Mouse (Mus musculus) spleen, adult 2 months (tissue): ENCODE results near the gene Zdhhc17. TPM values are rescaled to one million over a fixed set of nuclear protein-coding genes. Genes with fewer than 3 reads are reported as not detected.

Experiments used
- DNase-seq, 2 experiments: peaks; one replicate each; pipeline versions ENCODE4 v3.0.0 to v3.0.0-alpha.2; 2012 to 2021; ENCODE audit warnings: low spot score in 2 of 2, low read depth in 1 of 2
- H3K27ac ChIP-seq: fragments of 200-500 bp; 2 replicates; pipeline ENCODE4 v1.5.1; 2012; ENCODE audit warnings: low read length, inconsistent platforms; ENCODE audit not compliant: insufficient read depth
- H3K27me3 ChIP-seq: fragments of 200-500 bp; 2 replicates; pipeline ENCODE4 v1.6.1; 2012; ENCODE audit warnings: mild to moderate bottlenecking, moderate library complexity, low read length, inconsistent platforms; ENCODE audit not compliant: control insufficient read depth, insufficient read depth
- H3K36me3 ChIP-seq: fragments of 200-500 bp; 2 replicates; pipeline ENCODE4 v1.6.1; 2012; ENCODE audit warnings: mild to moderate bottlenecking, low read length, inconsistent platforms; ENCODE audit not compliant: control insufficient read depth, insufficient read depth
- H3K4me1 ChIP-seq: fragments of 200-500 bp; 2 replicates; pipeline ENCODE4 v1.6.1; 2011; ENCODE audit warnings: inconsistent platforms; ENCODE audit not compliant: control insufficient read depth, insufficient read depth, insufficient read length
- H3K4me3 ChIP-seq: fragments of 200-500 bp; 2 replicates; pipeline ENCODE4 v1.5.1; 2011; ENCODE audit warnings: mild to moderate bottlenecking, inconsistent platforms; ENCODE audit not compliant: insufficient read depth, insufficient read length; ENCODE audit errors: extremely low read depth
- CTCF ChIP-seq: fragments of 200-500 bp; IDR thresholded peaks from 2 replicates; pipeline ENCODE4 v1.5.1; 2011; ENCODE audit warnings: mild to moderate bottlenecking, inconsistent platforms; ENCODE audit not compliant: insufficient read depth, insufficient read length, insufficient replicate concordance; ENCODE audit errors: extremely low read depth
- POLR2A ChIP-seq: fragments of 200-500 bp; IDR thresholded peaks from 2 replicates; pipeline ENCODE4 v1.6.1; 2011; ENCODE audit warnings: low read depth, low read length, inconsistent platforms
- WGBS: fragments of 180-500 bp; shearing (Covaris S2); methylation state at CpG from one replicate; pipeline ENCODE4 v1.1.7; 2018; 5-methylcytosine and 5-hydroxymethylcytosine counted together
- polyA plus RNA-seq: library from polyadenylated mRNA; depleted of rRNA; stranded (reverse); fragments of >200 nt; gene quantifications from 2 replicates; pipeline ENCODE4 v1.2.3, GENCODE M21; 2012

Zdhhc17 gene
- polyA plus RNA-seq, 1 experiment = 16.9 TPM

DNA sequence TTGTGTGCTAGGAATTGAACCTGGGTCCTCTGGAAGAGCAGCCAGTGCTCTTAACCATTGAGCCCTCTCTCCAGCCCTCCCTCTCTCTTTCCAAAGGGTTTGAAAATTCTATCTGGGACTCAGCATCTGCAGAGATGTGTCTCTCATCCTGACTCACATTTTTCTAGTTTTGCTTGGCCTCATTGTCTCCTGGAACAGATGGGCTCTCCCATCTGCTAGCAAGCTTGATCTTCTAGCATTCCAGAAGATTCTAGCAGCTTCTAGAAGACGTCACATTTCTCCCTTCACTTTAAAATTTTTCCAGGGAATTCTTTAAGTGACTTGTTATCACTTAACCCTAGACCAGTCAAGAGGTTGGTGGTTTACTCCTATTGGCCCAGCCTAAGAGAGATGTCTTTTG is 26.9 kb upstream of the Zdhhc17 start:
- H3K27me3 ChIP-seq = no peaks in the 10 kb centered on the region
- no peaks in the 10 kb centered on the region for H3K36me3 ChIP-seq
- H3K27ac ChIP-seq = no peak overlapping the region
- no peak overlapping the region for H3K4me3 ChIP-seq
- no peak for TF ChIP-seq POLR2A
- TF ChIP-seq CTCF = no peak
- H3K4me1 ChIP-seq = peaks cover 2% of the 10 kb centered on the region; the same call in 1 of the 2 replicates
- 88% methylated on average over 1 of the region's 1 CpGs for WGBS
- DNase-seq = no peak

DNA sequence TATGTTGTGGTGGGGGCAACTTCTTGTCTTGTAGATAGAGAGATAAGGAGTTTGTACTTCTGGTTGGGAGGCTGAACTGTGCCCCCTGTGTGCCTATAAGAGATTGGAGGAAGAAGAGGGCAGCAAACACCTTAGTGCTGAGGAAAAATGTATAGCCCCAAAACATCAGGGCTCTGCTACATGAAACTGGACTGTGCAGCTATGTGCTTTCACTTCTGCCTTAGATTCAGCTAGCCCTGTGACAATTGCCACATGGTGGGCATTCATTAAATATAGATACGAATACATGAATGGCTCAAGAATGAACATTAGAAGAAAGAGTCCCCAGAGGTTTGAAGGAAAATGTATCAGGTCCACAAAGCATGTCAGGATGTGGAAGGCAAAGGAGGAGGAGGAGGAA is 25.2 kb upstream of the Zdhhc17 start:
- H3K36me3 ChIP-seq = no peaks in the 10 kb centered on the region
- no peak for DNase-seq
- H3K27ac ChIP-seq = no peak overlapping the region
- H3K4me1 ChIP-seq = peaks cover 2% of the 10 kb centered on the region; the same call in 1 of the 2 replicates
- TF ChIP-seq POLR2A = no peak
- no peak overlapping the region for H3K4me3 ChIP-seq
- H3K27me3 ChIP-seq = no peaks in the 10 kb centered on the region
- WGBS = 40% methylated on average over 1 of the region's 1 CpGs

GRCm38 (mm10) chr10:111031511-111032365 is 21.8 kb upstream of the Zdhhc17 start:
- no peaks in the 10 kb centered on the region for H3K27me3 ChIP-seq
- TF ChIP-seq POLR2A (no peak), CTCF (no peak)
- H3K4me1 ChIP-seq = peaks cover 2% of the 10 kb centered on the region; the same call in 1 of the 2 replicates
- H3K27ac ChIP-seq = no peak overlapping the region
- no peaks in the 10 kb centered on the region for H3K36me3 ChIP-seq
- peak in 1 of 2 experiments; percentile 10 for DNase-seq
- peak overlapping the region; percentile 60 for H3K4me3 ChIP-seq
- 7% methylated on average over 20 of the region's 20 CpGs for WGBS

GRCm38 (mm10) chr10:111030845-111031244 is 20.9 kb upstream of the Zdhhc17 start:
- Histone ChIP-seq H3K36me3 (no peaks in the 10 kb centered on the region), H3K27ac (no peak overlapping the region), H3K4me3 (no peak overlapping the region), H3K27me3 (no peaks in the 10 kb centered on the region), H3K4me1 (peaks cover 2% of the 10 kb centered on the region; the same call in 1 of the 2 replicates)
- DNase-seq = no peak
- WGBS = 89% methylated on average over 2 of the region's 2 CpGs
- TF ChIP-seq POLR2A = no peak
- TF ChIP-seq CTCF = no peak

GRCm38 (mm10) chr10:111026106-111026505 is 16.2 kb upstream of the Zdhhc17 start:
- DNase-seq = no peak
- Histone ChIP-seq H3K36me3 (no peaks in the 10 kb centered on the region), H3K4me1 (no peaks in the 10 kb centered on the region), H3K27ac (no peak overlapping the region), H3K4me3 (no peak overlapping the region), H3K27me3 (no peaks in the 10 kb centered on the region)
- TF ChIP-seq POLR2A (no peak), CTCF (no peak)
- WGBS = 92% methylated on average over 6 of the region's 6 CpGs

- H3K4me3 ChIP-seq = no peak overlapping the region
- WGBS = 95% methylated on average over 4 of the region's 4 CpGs
- no peak for DNase-seq
- H3K36me3 ChIP-seq = no peaks in the 10 kb centered on the region
- TF ChIP-seq POLR2A (no peak), CTCF (no peak)
- H3K27ac ChIP-seq = no peak overlapping the region
- no peaks in the 10 kb centered on the region for H3K4me1 ChIP-seq
- no peaks in the 10 kb centered on the region for H3K27me3 ChIP-seq
These were observed 14.8 kb upstream of the Zdhhc17 start for GRCm38 (mm10) chr10:111024746-111025145.

DNA sequence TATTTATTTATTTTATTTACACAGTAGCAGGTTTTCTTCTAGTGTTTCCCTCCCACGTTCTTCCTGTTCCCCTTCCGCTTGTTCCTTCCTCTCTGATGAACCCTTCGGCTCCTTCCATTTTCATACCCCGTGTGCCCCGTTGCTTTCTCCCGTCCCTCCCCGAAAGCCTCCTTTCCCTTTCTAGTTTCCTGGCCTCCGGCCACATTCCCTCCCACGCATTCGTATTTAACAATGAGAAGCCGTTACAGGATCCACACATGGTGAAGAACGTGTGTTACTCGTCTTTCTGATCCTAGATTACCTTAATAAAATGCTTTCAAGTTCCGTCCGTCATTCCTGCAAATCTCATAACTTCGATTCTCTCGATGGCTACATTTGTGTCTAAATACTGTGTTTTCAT is 4.5 kb upstream of the Zdhhc17 start:
- TF ChIP-seq POLR2A (no peak), CTCF (no peak)
- 84% methylated on average over 17 of the region's 17 CpGs for WGBS
- Histone ChIP-seq H3K27me3 (peaks cover 1% of the 10 kb centered on the region; the same call in 1 of the 2 replicates), H3K27ac (no peak overlapping the region), H3K4me1 (no peaks in the 10 kb centered on the region), H3K36me3 (no peaks in the 10 kb centered on the region), H3K4me3 (no peak overlapping the region)
- DNase-seq = no peak
